Mouse (Mus musculus) liver, embryonic 14.5 days (tissue): ENCODE measurements around the gene Hcst.

ENCODE experiments used
- CTCF ChIP-seq: IDR thresholded peaks from 2 replicates; pipeline ENCODE4 v1.5.1; 2016; ENCODE audit warnings: antibody characterized with exemption, low read depth, control low read depth
- EP300 ChIP-seq: IDR thresholded peaks from 2 replicates; pipeline ENCODE4 v1.6.1; 2016; ENCODE audit warnings: antibody characterized with exemption, low read depth

- TF ChIP-seq CTCF (no peak), EP300 (no peak)
These were observed 25.3 kb downstream of the Hcst start for GRCm38 (mm10) chr7:30394379-30394778.
